Mouse (Mus musculus): Measurements from ENCODE around the gene Necap2.

DNA sequence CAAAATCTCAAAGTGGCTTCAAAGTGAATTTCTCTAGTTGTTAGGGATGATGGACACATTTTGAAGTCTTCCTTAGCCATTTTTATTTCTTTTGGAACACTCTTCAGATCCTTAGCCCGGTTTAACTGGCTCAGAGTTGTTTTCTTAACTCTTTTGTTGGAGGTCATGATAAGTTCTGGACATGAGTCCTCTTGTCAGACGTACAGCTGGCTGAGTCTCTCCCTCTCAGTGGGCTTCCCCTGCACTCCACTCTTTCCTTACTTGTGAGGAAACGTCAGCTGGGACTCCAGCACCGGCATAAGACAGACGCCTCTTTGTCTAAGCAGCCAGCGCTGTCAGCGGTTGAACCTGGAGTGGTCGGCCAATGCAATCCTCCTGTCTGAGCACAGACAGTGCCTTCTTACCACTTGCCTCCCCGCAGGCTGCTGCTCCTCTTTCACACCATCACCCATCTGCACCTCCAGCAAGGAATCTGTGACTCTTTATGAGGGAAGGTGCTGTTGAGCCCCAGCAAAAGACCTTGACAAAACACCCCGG is 30.1 kb upstream of the Necap2 start:
- no peak for TF ChIP-seq POLR2A (IDR thresholded peaks at IDR 0.05; ENCODE audit: control insufficient read depth, extremely low read depth, insufficient read depth, low read length, poor library complexity)
- no peak for TF ChIP-seq CTCF (IDR thresholded peaks at IDR 0.05; ENCODE audit: borderline replicate concordance, control insufficient read depth, extremely low read depth, insufficient read depth, low read length, poor library complexity)
